Mouse (Mus musculus) lung, postnatal 4 days (tissue): ENCODE measurements at regions not wholly inside any gene's neighbourhood (a gene's known extent, or its start where the extent isn't known, plus 50 kb on each side); places are given as distances from the start of the nearest gene placed in this dataset.
"Not testable (repeated sequence)": the region's sequence is repeated elsewhere in the genome, so short reads cannot be mapped to it uniquely, and the experiment has no call there.

Source experiments
- DNase-seq, 2 experiments: peaks; one replicate each; pipeline ENCODE4 v3.0.0; 2021

DNA sequence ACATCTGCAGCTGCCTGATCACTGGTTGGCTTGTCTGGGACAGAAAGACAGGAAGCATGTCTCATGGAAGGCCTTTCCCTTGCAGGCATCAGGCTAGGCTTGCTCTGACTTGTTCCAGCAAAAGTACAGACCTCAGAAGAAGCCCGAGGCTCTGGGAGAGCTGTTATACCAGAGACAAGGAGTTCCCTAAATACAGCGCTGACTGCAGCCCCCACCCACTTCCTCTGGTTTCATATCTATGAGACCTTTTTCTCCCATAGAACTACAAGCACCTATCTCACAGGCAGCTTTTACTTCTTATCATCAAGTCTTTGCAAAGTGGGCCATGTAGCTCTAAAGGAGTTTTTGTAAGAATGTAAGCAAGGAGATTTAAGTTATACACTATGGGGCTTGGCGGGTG lies 312.2 kb upstream of the Vmn1r3 start:
- not testable (repeated sequence) for DNase-seq

DNA sequence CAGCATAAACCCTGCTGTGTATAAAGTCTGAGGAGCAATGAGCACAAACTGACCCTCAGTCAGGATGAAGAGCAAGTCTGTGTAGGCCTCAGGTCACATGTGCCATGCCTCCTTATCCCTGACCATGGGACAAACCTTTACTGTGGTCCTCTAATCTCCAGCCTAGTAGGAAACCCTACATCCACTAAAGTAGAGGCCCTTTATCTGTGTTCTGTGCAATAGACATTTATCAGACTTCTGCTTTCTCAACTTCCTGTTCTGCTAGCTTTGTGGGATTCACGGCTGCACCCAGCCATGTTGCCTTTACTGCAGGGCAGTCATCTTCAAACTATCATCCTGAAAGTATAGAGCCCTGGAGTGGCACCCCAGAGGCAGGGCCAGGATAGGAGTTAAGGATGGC lies 310.8 kb upstream of the Vmn1r3 start:
- not testable (repeated sequence) for DNase-seq

DNA sequence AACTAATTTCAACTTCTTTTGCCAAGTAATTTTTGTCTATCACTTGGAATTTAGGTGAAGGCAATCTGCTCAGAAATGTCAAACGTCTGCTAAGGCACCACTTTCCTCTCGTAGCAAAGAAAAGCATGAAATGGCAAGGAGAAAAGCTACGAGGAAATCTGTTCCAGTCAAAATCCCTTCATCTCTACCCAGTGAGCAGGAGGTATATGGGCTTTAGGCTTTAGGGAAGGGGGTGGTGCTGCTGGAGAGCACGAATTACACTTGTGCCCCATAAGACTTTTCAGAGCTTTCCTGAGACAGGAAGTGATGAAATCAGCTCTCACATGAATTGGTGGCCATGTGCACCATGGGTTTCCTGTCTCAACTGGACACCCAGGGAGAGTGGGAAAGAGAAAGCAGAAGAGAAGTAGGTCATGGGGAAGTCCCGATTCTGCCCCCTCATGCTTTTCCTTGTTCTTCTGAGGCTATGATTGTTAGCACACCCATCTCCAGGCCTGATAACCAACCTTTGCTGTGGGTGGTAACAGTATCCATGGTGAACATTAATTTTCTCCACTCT lies 309.0 kb upstream of the Vmn1r3 start:
- not testable (repeated sequence) for DNase-seq

DNA sequence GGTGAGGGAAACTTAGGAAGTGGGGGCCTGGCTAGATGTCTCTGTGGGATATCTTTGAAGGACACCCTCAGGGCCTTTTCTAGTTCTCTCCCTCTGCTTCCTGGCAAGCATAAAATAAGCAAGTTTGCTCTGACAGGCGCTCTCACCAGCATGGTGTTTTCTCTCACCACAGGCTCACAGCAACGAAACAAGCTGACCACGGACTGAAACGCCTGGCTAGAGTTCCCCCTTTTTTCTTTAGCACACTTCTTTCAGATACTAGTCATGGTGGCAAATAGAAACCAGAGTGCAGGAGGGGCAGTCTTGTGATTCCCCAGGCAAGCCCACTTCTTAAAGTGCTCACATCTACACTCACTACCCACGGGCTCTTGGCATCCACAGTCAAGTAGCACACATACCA lies 305.7 kb upstream of the Vmn1r3 start:
- DNase-seq, result not testable (repeated sequence)

DNA sequence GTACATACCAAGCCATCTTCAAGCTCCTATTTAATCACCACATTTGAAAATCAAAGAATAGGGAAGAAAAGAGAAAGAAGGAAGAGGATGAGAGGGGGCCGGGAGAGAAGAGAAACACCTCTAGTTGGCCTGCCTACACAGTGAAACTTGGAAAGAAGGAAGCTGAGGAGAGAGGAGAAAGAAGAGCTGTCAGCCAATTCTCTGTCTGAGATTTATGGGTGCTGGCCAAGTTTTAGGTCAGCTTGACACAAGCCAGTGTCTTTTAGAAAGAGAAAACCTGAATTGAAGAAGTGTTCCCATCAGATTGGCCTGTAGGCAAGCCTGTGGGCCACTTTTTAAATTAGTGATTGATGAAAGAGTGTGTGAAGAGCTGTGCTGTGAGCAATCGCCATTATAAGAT lies 296.9 kb upstream of the Vmn1r3 start:
- no peak for DNase-seq

DNA sequence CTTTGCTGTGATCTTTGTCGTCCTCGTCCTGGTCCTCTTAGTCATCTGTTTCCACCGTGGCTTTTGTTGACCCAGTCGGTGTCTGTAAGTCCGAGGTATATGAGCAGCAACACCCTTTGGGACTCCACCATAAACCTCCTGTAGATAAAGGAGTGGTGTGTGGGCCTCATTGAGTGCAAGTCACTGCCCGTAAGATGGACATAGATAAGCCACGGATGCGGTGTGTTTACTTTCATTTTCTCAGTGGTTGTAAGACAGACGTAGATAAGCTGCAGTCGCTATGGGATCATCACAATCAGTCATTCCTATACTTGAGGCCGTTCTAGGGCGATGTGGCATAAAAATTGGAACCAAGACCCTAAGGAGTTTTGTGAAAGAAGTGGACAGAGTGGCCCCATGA lies 271.6 kb upstream of the Vmn1r3 start:
- no peak for DNase-seq

DNA sequence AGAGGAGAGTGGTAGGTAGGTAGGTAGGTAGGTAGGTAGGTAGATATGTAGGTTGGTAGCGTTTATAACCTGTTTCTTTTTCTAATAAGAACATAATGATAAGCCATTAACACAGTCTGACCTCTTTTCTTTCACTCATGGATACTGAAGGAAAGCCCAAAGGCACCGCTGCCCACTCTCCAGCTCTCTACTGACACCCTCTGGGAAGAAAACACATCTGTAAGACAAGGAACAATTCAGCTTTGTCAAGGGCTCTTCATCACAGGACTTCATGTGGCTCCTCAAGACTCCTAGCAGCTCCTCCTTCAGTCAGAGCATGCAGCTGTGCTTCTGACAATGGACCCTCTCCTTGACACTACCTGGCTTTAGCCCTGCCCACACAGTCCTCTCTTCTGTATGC lies 252.2 kb upstream of the Vmn1r3 start:
- DNase-seq, result not testable (repeated sequence)

DNA sequence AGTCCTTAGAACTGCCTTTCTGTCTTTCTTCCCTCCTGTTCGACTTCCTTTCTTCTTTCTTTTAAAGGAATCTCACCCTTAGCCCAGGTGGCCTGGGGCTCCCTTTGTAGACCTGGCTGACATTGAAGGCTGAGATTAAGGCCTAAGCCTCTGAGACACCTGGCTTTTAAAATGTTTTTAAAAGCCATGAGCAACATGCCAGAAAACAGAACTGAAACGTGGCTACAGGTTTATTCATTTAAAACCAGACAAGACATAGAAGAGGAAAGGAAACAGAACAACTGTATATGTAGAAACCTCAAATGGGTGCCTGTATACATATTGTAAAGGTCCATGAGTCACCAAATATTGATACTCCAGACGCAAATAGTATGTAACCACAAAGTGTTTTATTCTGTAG lies 242.8 kb upstream of the Vmn1r3 start:
- no peak for DNase-seq

DNA sequence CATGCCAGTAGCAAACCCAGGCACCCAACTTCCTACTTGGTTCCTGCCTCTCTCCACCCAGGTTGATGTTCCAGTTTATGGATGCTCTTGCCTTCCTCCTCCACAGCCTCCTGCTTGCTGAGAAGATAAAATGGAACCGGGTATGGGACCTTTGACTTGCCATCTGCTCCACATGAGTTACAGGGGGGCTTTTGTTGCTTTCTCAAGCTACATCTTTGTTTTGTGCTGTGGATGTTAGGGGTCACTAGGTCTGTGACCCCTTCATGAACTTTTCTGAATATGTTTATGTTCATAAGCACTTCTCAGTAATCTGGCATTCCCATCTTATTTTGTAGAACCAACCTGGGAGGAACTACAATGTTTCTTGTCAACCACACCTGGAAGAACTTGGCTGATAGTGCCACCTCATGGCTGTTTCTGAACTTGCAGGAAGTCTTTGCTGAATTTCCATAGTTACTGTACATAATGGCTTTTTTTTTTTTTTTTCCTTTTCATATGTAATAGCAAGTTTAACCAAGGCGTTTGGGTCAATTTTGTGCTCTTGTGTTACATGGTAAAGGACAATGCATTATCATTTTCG lies 234.9 kb upstream of the Vmn1r3 start:
- peak in 1 of 2 experiments; percentile 58 for DNase-seq

DNA sequence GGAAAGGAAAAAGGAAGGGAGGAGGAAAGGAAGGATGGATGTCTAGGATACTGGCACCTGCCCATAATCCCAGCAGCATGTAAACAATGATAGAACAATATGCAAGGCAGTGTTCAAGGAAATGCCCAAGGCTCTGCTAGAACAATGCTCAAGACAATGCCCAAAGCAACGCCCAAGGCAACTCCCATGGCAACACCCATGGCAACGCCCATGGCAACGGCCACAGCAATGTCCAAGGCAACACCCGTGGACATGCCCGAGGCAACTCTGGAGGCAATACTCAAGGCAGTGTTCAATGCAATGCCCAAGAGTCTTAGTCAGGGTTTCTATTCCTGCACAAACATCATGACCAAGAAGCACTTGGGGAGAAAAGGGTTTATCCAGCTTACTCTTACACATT lies 231.5 kb upstream of the Vmn1r3 start:
- DNase-seq, result no peak

DNA sequence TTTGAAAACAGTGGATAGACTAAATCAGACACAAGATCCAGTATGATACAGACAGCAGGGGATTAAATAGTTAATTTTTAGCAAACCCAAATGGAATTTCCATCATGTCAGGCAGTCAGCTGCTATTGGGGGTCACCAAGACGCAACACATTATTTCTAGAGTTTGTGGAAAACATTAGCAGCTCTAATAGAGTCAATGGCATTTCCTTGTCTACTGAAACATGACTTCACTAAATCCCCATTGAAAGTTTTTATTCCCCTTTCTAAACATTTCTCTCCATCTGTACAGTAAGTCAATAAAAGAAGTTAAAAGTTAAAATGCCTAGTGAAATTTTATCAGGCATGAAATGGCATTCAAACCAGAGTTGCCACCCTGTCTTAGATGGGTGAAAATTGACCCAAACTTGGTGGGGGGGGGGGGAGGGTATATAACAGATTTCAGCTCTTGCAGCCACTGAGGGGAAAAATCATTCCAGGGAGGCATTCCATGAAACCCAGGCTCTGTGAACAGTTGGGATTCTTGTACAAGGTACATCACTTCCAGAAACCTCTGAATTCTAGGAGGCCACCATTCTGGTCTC lies 229.4 kb upstream of the Vmn1r3 start:
- not testable (repeated sequence) for DNase-seq

DNA sequence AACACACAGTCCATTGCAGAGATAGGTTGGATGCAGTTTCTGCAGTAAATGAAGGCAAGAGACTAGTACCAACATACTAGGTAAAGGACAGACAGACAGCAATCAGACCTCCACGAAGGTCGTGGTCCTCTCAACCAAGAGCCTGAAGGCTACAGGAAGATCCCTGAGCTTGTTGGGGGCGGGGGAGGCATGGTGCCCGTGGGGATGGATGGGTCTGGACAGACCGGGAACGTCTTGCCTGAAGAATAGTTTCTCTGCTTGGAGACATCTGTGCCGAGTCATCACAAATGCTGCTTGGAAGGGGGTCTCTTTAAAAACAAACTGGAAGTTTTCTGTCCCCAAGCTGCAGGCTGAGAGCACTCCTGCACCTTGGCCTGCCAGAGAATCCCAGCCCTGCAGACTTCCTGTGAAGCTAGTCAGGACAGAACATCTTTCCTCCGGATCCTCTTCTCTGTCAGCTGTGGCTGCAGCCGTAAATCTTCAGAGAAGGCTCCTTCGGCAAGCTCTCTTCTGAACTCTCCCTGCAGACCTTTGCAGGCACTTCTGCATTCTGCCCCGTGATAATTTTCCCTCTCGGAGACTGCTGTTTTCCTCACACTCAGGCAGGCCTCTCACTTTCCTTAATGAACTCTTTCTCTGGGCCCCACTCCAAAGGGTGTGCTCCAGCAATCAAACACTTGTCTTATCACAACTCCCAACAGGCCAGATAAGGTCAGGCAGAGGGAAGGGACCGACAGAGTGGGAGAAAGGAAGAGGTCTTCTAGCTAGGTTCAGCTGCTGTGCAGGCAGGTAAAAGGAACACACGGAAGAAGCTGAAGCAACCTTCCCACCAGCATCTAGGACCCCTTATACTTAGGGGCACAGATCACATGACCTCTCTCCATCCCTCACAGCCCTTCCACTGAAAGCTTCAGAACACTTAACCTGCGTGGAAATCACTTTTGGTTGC lies 228.6 kb upstream of the Vmn1r3 start:
- DNase-seq, result no peak

DNA sequence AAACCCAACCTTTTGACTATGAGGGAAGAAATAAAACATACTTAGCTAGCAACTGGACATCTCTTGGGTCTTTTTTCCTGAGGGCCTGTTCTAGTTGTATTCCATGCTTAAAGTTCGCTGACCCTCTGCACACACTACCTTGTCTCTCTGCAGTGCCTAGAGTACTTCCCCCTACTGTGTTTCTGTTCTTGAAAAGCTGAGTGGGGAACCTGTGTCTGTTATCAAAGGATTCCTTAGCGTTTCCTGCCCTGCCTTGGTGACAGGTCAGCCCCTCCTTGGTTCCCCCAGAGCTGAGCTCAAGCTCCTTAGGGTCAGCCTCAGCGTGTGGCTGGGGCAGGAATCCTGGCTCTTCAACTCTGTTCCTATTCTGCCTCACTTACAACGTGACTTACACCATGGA lies 227.2 kb upstream of the Vmn1r3 start:
- not testable (repeated sequence) for DNase-seq

DNA sequence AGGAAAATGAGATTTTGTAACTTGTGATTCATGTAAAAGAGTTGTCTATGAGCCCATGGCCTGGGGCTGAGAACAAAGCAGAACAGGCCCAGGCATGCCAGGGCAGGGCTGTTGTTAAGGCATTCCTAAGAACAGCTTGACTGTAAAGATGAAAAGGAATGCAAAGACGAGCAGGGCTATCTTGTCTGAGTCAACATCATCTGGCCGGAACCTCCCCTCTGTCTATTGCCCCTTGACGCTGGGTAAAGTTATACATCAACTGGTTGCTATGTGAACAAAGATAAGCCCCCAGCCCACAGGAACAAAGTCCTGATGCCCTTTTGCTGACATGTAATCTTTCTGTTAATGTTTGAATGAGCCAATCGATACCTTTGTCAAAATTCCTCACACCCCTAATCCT lies 217.7 kb upstream of the Vmn1r3 start:
- not testable (repeated sequence) for DNase-seq

DNA sequence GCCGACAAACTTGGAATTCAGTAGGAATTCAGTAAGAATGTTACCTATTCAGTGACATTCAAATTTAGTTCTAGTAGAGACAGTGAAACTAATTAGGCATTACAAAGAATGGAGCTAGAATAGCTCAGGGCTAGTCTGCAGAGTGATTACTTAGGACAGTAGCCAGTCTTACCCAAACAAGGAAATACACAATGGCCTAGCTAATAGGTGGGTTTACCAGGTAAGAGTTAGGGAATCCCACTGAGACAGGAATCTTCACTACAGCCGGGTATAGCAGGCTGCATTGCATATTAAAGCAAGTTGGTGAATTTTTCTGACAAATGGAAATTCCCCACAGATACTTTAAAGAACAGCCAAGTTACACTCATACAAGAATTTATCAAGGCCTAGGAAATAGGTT lies 216.6 kb upstream of the Vmn1r3 start:
- not testable (repeated sequence) for DNase-seq

DNA sequence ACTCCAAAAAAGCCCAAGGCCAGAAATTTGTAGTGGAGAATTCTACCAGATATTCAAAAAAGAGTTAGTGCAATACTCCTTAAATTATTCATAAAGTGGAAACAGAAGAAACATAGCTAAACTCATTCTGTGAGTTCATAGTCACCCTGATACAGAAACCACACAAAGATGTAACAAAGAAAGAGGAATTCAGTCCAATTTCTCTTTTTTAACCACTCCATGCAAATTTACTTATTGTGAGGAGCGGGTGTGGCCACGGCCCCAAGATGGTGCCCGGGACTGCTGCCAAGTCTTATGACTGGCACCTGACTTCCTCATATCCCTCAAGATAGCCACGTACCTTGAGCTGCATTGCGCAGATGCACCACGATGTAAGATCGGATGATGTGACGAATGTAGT lies 206.4 kb upstream of the Vmn1r3 start:
- DNase-seq, result peak in 1 of 2 experiments; percentile 21

DNA sequence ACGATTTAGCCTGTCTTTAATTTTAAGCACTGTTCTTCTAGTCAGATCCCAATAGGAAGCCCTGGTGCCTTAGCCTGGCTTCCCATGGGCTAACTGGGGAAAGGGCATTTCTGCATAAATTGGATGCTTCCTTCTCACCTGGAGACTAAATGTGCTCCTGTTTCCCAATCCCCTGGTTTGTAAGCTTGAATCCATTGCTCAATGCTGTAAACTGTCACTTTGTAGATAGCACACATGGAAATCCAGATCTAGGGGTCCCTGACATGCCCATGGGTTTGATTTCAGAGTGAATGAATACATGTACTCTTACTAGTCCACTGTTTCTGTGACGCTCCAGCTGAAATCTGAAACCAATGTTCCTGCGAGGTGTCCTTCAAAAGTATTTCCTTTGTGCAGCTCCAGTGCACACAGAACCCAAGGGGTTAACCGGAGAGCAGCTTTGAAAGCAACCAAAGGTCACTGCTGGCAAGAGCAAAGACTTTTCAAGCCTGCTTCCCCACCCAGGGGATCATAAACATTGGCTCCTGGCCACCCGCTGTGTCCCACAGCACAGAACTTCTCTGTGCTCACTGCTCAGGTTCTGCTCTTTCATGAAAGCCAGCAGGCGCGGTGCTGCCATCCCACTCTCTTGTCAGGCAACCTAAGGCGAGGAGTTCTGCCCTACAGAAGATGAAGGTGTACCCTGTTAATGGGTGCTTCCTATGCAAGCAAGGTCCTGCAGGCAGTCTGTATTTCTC lies 188.0 kb upstream of the Vmn1r3 start:
- DNase-seq, result not testable (repeated sequence)

DNA sequence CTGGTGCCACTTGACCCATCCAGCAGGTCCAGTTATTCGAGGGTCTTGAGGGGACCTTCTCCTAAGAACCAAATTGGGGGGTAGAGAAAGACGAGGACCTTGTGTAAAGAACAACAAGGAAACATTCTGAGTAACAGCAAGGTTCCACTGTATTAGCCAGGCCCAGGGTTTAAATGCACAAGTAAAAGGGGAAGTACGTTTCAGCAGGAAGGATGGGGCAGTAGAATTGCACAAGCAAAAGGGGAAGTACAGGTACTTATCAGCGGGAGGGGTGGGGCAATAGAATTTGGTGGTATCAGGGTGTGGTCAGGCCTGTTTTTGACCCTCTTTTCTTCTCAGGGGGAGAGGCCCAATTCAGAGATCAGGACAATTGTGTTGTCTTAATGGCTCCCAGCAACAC lies 182.9 kb upstream of the Vmn1r3 start:
- DNase-seq, result not testable (repeated sequence)

DNA sequence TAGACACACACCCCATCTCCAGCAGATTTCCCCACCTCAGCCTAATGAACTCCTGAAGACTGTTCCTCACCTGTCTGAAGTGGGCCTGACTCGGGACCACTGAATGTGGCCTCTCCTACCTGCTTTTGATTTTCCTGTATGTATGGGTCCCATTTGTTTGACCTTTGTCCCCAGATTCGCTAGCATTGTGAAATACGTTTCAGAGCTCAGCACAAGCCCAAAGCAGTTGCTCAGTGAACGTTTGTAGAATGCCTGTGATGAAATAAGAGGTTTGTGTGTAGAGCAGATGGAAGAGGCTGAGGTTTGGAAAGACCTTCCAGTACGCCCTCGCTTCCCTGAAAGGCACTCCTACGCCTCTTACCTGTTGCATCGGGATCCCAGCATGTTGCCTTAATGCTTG lies 158.3 kb upstream of the Vmn1r3 start:
- DNase-seq, result not testable (repeated sequence)

DNA sequence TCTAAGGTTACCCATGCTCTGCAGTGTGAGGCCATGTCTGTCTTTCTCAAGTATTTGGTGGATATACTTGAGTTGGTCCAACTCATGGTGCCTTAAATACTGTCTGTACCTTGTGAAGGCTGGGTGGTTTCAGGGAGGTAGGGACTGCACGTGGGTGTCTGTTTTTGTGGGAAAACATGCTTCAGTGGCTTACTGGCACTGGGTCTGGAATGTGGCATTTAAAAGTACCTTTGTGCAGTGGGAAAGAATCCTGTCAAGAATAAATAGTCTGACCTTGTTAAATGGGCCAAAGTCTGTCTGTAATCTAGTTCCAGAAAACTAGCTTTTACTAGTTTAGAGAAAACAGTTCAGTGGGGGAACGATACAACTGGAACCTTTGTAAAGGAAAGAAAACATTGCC lies 157.5 kb upstream of the Vmn1r3 start:
- not testable (repeated sequence) for DNase-seq

DNA sequence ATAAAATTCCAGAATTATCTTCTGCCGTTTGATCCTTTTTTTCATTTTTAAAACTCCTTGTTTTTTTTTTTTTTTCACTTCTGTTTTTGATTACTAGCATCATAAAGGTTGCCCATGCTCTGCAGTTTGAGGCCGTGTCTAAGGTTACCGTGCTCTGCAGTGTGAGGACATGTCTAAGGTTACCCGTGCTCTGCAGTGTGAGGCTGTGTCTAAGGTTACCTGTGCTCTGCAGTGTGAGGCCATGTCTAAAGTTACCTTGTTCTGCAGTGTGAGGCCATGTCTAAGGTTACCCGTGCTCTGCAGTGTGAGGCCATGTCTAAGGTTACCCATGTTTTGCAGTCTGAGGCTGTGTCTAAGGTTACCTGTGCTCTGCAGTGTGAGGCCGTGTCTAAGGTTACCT lies 157.0 kb upstream of the Vmn1r3 start:
- not testable (repeated sequence) for DNase-seq
